Mouse (Mus musculus) left cerebral cortex, adult 2 months (tissue): ENCODE data around the gene Nup85. TPM values are rescaled to one million over a fixed set of nuclear protein-coding genes. Genes with fewer than 3 reads are reported as not detected.

Experiments used
- DNase-seq, 2 experiments: peaks; one replicate each; pipeline ENCODE4 v3.0.0; 2021 to 2022; ENCODE audit warnings: low spot score in 2 of 2, mixed read lengths in 1 of 2; ENCODE audit errors: extremely low spot score in 1 of 2
- H3K27ac ChIP-seq: fragments of 200-600 bp; 2 replicates; pipeline ENCODE4 v1.8.1; 2022
- H3K4me3 ChIP-seq: fragments of 200-600 bp; 2 replicates; pipeline ENCODE4 v1.8.1; 2022
- CTCF ChIP-seq: fragments of 200-600 bp; IDR thresholded peaks from 2 replicates; pipeline ENCODE4 v1.8.1; 2022; ENCODE audit warnings: antibody characterized with exemption, mild to moderate bottlenecking, moderate library complexity
- intact Hi-C: fragments of 180-260 bp; cut with DNase I; formaldehyde crosslinking; loops from one replicate; pipeline ENCODE4 v1.15.1; 2025
- total RNA-seq, 2 experiments: library from RNA; stranded (reverse); gene quantifications; 2 replicates each; pipeline ENCODE4 v1.2.3; 2021

Gene Nup85
- total RNA-seq, 2 experiments from 2014 or later, result 48.3 to 52.7 TPM

- H3K27ac ChIP-seq, result peak overlapping the region; percentile 94
- peak overlapping the region; percentile 79 for H3K4me3 ChIP-seq
- DNase-seq, result peak; percentile 66
- no peak for TF ChIP-seq CTCF
- intact Hi-C loops, result loop anchor here (1.0 to 5.0 kb wide), 5 partner anchors 15 to 108 kb away; partner anchors contain the start of gene Jpt1
Measured at GRCm38 (mm10) chr11:115535401-115536037, 28.7 kb upstream of the Nup85 start.

- peak within 1 kb of the TSS; percentile 94 for H3K27ac ChIP-seq
- intact Hi-C loops, result loop anchor here (1.0 to 5.0 kb wide), 4 partner anchors 21 to 109 kb away; partner anchors contain the start of gene Jpt1
- peak; percentile 98 to 99 for DNase-seq
- peak within 1 kb of the TSS; percentile 79 for H3K4me3 ChIP-seq
- TF ChIP-seq CTCF, result no peak; the same call in 1 of the 2 replicates
Measured at GRCm38 (mm10) chr11:115536038-115536681, 28.1 kb upstream of the Nup85 start, which contains the start of gene Sumo2. Sumo2 (minus strand) TSS chr11:115536276.

GRCm38 (mm10) chr11:115536856-115537568, 27.2 kb upstream of the Nup85 start:
- peak; percentile 14 for TF ChIP-seq CTCF
- peak in 1 of 2 experiments; percentile 41 for DNase-seq
- intact Hi-C loops, result loop anchor here (1.0 to 5.0 kb wide), 4 partner anchors 22 to 110 kb away; partner anchors contain the start of gene Jpt1
- Histone ChIP-seq H3K27ac (peak overlapping the region; percentile 94), H3K4me3 (peak overlapping the region; percentile 79)

DNA sequence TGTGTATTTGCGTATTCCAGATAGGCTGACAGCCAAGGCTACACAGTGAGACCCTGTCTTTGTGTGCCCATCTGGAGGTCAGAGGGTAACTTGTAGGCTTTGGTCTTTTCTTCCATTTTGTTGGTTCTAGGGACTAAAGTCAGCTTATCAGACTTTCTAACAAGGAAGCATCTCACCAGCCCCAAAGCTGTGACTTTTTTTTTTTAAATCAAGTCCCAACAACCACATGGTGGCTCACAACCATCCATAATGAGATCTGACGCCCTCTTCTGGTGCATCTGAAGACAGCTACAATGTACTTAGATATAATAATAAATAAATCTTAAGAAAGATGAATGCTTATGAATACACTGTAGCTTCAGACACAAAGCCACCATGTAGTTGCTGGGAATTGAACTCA, 26.2 kb upstream of the Nup85 start:
- TF ChIP-seq CTCF, result peak; percentile 35
- intact Hi-C loops, result loop anchor here (5.0 kb wide), 1 partner anchor 111 kb away; no protein-coding TSS in a partner anchor
- Histone ChIP-seq H3K4me3 (no peak overlapping the region), H3K27ac (no peak overlapping the region)
- no peak for DNase-seq

DNA sequence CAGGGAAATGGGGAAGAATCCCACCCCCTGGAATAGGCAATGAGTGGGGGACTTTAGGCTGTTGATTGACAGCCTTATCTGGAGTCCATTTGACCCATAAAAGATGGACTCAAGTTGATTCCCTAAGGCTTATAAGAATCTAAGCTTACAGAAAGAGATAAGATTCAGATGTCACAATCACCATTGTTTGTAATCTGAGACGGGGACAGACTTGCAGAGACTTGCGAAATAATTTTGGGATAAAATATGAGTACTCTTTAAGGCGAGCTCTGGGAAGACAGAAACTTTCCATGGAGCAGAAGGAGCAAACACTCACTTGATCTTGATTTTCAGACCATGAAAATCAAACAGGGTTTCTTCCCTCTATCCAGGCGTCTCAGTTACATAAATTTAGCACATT, 20.7 kb upstream of the Nup85 start:
- H3K4me3 ChIP-seq, result no peak overlapping the region
- intact Hi-C loops, result no loop called here
- no peak for DNase-seq
- no peak overlapping the region for H3K27ac ChIP-seq
- TF ChIP-seq CTCF, result no peak

- DNase-seq, result no peak
- TF ChIP-seq CTCF, result peak; percentile 61
- no peak overlapping the region for H3K27ac ChIP-seq
- no peak overlapping the region for H3K4me3 ChIP-seq
- intact Hi-C loops, result no loop called here
Measured at GRCm38 (mm10) chr11:115552783-115553182, 11.5 kb upstream of the Nup85 start.

- intact Hi-C loops, result no loop called here
- DNase-seq, result no peak
Measured at GRCm38 (mm10) chr11:115555717-115556116, 8.5 kb upstream of the Nup85 start.

GRCm38 (mm10) chr11:115563406-115563805, 828 bp upstream of the Nup85 start:
- peak overlapping the region; percentile 99 for H3K27ac ChIP-seq
- TF ChIP-seq CTCF, result peak; percentile 2; the same call in 1 of the 2 replicates
- peak overlapping the region; percentile 74 for H3K4me3 ChIP-seq
- DNase-seq, result no peak
- intact Hi-C loops, result no loop called here

More at GRCm38 (mm10) chr11:115555717-115556116, 8.5 kb upstream of the Nup85 start:
- no peak for TF ChIP-seq CTCF
- Histone ChIP-seq H3K27ac (no peak overlapping the region), H3K4me3 (no peak overlapping the region)

GRCm38 (mm10) chr11:115564961-115565360, 727 bp downstream of the Nup85 start:
- peak overlapping the region; percentile 74 for H3K4me3 ChIP-seq
- TF ChIP-seq CTCF, result no peak
- DNase-seq, result no peak
- no peak overlapping the region for H3K27ac ChIP-seq
- intact Hi-C loops, result loop anchor here (2.0 kb wide), 1 partner anchor 52 kb away; no protein-coding TSS in a partner anchor

GRCm38 (mm10) chr11:115579080-115579479, 14.8 kb downstream of the Nup85 start:
- TF ChIP-seq CTCF, result no peak
- intact Hi-C loops, result no loop called here
- Histone ChIP-seq H3K27ac (no peak overlapping the region), H3K4me3 (no peak overlapping the region)
- no peak for DNase-seq

DNA sequence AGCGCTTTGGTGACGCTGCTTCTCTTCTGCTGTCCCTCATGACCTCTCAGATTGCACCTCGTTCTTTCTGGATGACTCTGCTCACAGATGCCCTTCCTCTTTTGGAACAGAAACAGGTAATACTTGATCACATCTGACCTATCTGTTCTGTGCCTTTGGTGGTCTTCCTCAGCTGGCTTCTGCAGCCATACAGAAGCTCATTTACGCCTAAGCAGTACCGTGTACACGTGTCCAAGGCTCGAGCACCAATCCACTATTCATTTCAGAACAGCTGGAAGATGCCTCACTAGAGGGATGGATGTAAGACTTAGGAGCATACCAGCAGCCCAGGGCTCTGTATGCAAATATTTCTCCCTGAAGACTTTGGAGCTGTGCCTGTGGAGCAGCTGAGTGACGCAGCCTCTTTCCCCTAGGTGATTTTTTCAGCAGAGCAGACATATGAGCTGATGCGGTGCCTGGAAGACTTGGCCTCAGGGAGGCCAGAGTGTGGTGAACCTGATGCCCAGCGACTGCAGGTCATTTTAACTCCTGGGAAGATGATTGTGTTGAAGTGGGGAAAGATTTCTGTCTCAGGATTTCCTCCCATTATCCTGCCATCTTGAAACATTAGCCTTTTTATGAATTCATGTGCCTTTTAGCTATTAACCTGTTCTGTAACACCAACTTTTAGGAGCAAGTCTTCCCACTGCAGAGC, 18.8 kb downstream of the Nup85 start:
- DNase-seq, result no peak
- no peak for TF ChIP-seq CTCF
- intact Hi-C loops, result no loop called here
- Histone ChIP-seq H3K4me3 (no peak overlapping the region), H3K27ac (no peak overlapping the region)
